ENCODE assay signal across 7 mouse cellular contexts in the genomic region with DNA sequence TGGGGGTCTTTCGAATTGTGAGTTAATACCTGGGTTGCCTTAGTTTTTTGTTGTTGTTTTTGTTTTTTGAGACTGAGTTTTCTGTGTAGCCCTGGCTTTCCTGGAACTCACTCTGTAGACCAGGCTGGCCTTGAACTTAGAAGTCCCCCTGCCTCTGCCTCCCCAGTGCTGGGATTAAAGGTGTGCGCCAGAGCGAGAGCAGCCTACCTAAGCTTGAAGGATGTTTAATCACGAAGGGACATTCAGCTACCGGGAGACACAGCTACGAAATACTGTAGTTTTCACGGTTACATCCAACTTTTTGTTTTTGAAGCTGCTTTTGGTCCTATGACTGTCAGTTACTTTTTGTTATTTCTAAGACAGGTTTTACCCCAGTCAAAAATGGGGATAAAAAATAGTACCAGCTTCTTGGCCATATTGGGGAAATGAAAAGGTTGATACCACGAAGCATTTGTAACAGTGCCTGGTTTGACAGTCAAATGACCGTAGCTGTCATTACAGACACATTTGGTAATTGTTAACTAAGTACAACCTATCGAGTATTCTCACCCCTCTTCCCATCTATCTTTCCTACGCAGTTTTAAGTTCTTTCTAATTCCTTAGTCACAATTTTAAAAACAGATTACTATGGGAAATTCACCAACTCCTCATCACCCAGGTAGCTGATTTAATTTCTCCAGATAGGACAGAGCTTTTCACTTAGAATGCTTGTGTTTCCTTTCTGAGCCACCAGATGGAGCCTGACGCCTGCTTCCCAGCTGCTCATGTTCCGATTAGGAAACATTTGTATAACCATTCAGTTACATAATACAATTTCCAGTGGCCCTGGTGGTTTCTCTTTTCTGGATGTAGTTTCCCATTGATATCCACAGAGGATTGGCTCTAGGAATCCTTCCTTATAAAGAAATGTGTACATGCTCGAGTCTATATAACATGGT. TPM values are rescaled to one million over a fixed set of nuclear protein-coding genes. Genes with fewer than 3 reads are reported as not detected.
A peak's percentile ranks its signal among the peaks of the same experiment; 100 is the strongest.
DNase-seq lines count a peak whose midpoint lies in the region; TF ChIP-seq lines count a peak whose summit lies in the region.

No protein-coding gene starts in this region.

- peak; percentile 92 for TF ChIP-seq CTCF in cortical plate, adult 2 months (IDR thresholded peaks at IDR 0.05; ENCODE audit: extremely low read depth, insufficient read depth, low read length)
- peak; percentile 95 for TF ChIP-seq CTCF in gastrocnemius, adult 2 months (IDR thresholded peaks at IDR 0.05)

- DNase-seq in adrenal gland, adult 18-20 months (ENCODE audit: low spot score in 2 of 2), result peak; percentile 43 to 64
- peak; percentile 73 for DNase-seq in gastrocnemius, adult 2 months
- DNase-seq in hindlimb bud, embryonic 11.5 days (ENCODE audit: extremely low spot score, low read depth, low spot score), result peak; percentile 63
- DNase-seq in left cerebral cortex, adult 18-20 months (ENCODE audit: low spot score in 2 of 2), result peak; percentile 84 to 87
- DNase-seq in lung, postnatal 4 days, result peak; percentile 53 to 83
- DNase-seq in right cerebral cortex, postnatal 10 days (ENCODE audit: low spot score in 2 of 2), result peak; percentile 87 to 89

- no peak overlapping the region for H3K27ac ChIP-seq in cortical plate, adult 2 months (ENCODE audit: insufficient read depth, low read length)
- H3K27ac ChIP-seq in gastrocnemius, adult 2 months, result peak overlapping the region; percentile 92

- H3K4me1 ChIP-seq in cortical plate, adult 2 months (ENCODE audit: control insufficient read depth, insufficient read depth, low read length), result no peaks in the 10 kb centered on the region; the same call in 1 of the 2 replicates

- no peak for TF ChIP-seq POLR2A in cortical plate, adult 2 months (IDR thresholded peaks at IDR 0.05; ENCODE audit: extremely low read depth, insufficient read depth, low read length)

- H3K4me3 ChIP-seq in cortical plate, adult 2 months (ENCODE audit: insufficient read depth, low read length), result peak overlapping the region; percentile 50; the same call in 1 of the 2 replicates
- peak overlapping the region; percentile 75 for H3K4me3 ChIP-seq in gastrocnemius, adult 2 months

- intact Hi-C loops in gastrocnemius, adult 2 months (cut with DNase I), result loop anchor here (10.0 kb wide), 1 partner anchor 369 kb away; the partner anchor contains the start of gene Ccdc80

RNA-seq across cellular contexts. Expression of gene Nepro, which starts 1.5 kb away (rescaled TPM):
- 10 to 100 TPM; 12.6 to 14.8 TPM for total RNA-seq in adrenal gland, adult 18-20 months (2021)
- 3.4 and 3.5 TPM in 2 replicates for polyA plus RNA-seq in cortical plate, adult 2 months (2012; rRNA removed)
- 1 to 10 TPM; 3.2 to 3.4 TPM for total RNA-seq in gastrocnemius, adult 2 months (2021)
- total RNA-seq in left cerebral cortex, adult 18-20 months (2021), result 1 to 10 TPM; 5.8 to 7.0 TPM

RNA-seq across cellular contexts. Expression of gene Gtpbp8, which starts 20.6 kb away (rescaled TPM):
- total RNA-seq in adrenal gland, adult 18-20 months (2021), result 10 to 100 TPM; 12.1 to 16.1 TPM
- 16.9 and 17.4 TPM in 2 replicates for polyA plus RNA-seq in cortical plate, adult 2 months (2012; rRNA removed)
- 10 to 100 TPM in 1 of 2 experiments, 1 to 10 TPM in 1; 8.3 to 10.5 TPM for total RNA-seq in gastrocnemius, adult 2 months (2021)
- 10 to 100 TPM; 22.7 to 24.9 TPM for total RNA-seq in left cerebral cortex, adult 18-20 months (2021)

RNA-seq across cellular contexts. Expression of gene Cd200r1, which starts 40.0 kb away (rescaled TPM):
- total RNA-seq in adrenal gland, adult 18-20 months (2021), result under 1 TPM; 0.46 to 0.51 TPM
- polyA plus RNA-seq in cortical plate, adult 2 months (2012; rRNA removed), result 0.62 and 0.75 TPM in 2 replicates
- total RNA-seq in gastrocnemius, adult 2 months (2021), result under 1 TPM in 1 of 2 experiments, not detected in 1; 0.11 TPM
- 1 to 10 TPM in 1 of 2 experiments, under 1 TPM in 1; 0.44 to 1.1 TPM for total RNA-seq in left cerebral cortex, adult 18-20 months (2021)
